Mouse (Mus musculus) heart, embryonic 10.5 days (tissue): ENCODE results near the gene Ccdc8. TPM values are rescaled to one million over a fixed set of nuclear protein-coding genes. Genes with fewer than 3 reads are reported as not detected.

Source experiments
- DNase-seq: peaks from one replicate; pipeline ENCODE4 v3.0.0-alpha.2; 2017; ENCODE audit warnings: low spot score
- H3K27ac ChIP-seq: fragments of 300-500 bp; sonication (generic); 2 replicates; pipeline ENCODE4 v1.5.1; 2016; ENCODE audit warnings: mild to moderate bottlenecking
- H3K27me3 ChIP-seq: fragments of 300-500 bp; sonication (generic); 2 replicates; pipeline ENCODE4 v1.6.1; 2016; ENCODE audit warnings: mild to moderate bottlenecking; ENCODE audit not compliant: poor library complexity, insufficient read depth, severe bottlenecking
- H3K36me3 ChIP-seq: fragments of 300-500 bp; sonication (generic); 2 replicates; pipeline ENCODE4 v1.6.1; 2016; ENCODE audit warnings: mild to moderate bottlenecking, moderate library complexity
- H3K4me1 ChIP-seq: fragments of 300-500 bp; sonication (generic); 2 replicates; pipeline ENCODE4 v1.6.1; 2016; ENCODE audit warnings: mild to moderate bottlenecking
- H3K4me3 ChIP-seq: fragments of 300-500 bp; sonication (generic); 2 replicates; pipeline ENCODE4 v1.5.1; 2016; ENCODE audit warnings: mild to moderate bottlenecking, moderate library complexity
- H3K9me3 ChIP-seq: fragments of 300-500 bp; sonication (generic); 2 replicates; pipeline ENCODE4 v1.6.1; 2016; ENCODE audit warnings: mild to moderate bottlenecking, moderate library complexity
- WGBS: fragments of 180-500 bp; shearing (Covaris S2); methylation state at CpG from one replicate; pipeline ENCODE4 v1.1.7; 2016; 5-methylcytosine and 5-hydroxymethylcytosine counted together
- polyA plus RNA-seq: library from polyadenylated mRNA; unstranded; fragments of >200 nt; fragmentation: Nextera tagmentation; extraction: Ambion mirVana; gene quantifications from 2 replicates; pipeline ENCODE4 v1.2.1, GENCODE M21; 2016

The Ccdc8 gene
- polyA plus RNA-seq: 13.3 and 19.7 TPM in 2 replicates

GRCm38 (mm10) chr7:16992451-16992807 is at the start of gene Ccdc8:
Gene Ccdc8 (plus strand): TSS chr7:16992708.
- Histone ChIP-seq H3K27ac (peak within 1 kb of the TSS; percentile 97), H3K36me3 (peaks cover 29% of the 10 kb centered on the region), H3K4me3 (peak within 1 kb of the TSS; percentile 82), H3K9me3 (0 out of 2 replicates have a peak, but pooled peaks cover 3% of the 10 kb centered on the region), H3K4me1 (peaks cover 61% of the 10 kb centered on the region), H3K27me3 (no peaks in the 10 kb centered on the region)
- 91% methylated on average over 5 of the region's 5 CpGs for WGBS
- DNase-seq: no peak

- Histone ChIP-seq H3K9me3 (no peaks in the 10 kb centered on the region), H3K27me3 (peaks cover 35% of the 10 kb centered on the region), H3K27ac (no peak overlapping the region), H3K36me3 (no peaks in the 10 kb centered on the region), H3K4me3 (no peak overlapping the region), H3K4me1 (peaks cover 46% of the 10 kb centered on the region)
- DNase-seq: no peak
- 69% methylated on average over 4 of the region's 4 CpGs for WGBS
Measured at GRCm38 (mm10) chr7:16942861-16943260, 49.6 kb upstream of the Ccdc8 start.

- peak; percentile 94 for DNase-seq
- Histone ChIP-seq H3K9me3 (no peaks in the 10 kb centered on the region), H3K27me3 (peaks cover 49% of the 10 kb centered on the region), H3K36me3 (no peaks in the 10 kb centered on the region), H3K4me1 (peaks cover 52% of the 10 kb centered on the region), H3K4me3 (peak within 1 kb of the TSS; percentile 71), H3K27ac (peak within 1 kb of the TSS; percentile 83)
- WGBS: 16% methylated on average over 36 of the region's 36 CpGs
Measured at GRCm38 (mm10) chr7:16944061-16944807, 48.3 kb upstream of the Ccdc8 start, which contains the start of gene Pnmal2. Gene Pnmal2 (plus strand): TSS chr7:16944682.

DNA sequence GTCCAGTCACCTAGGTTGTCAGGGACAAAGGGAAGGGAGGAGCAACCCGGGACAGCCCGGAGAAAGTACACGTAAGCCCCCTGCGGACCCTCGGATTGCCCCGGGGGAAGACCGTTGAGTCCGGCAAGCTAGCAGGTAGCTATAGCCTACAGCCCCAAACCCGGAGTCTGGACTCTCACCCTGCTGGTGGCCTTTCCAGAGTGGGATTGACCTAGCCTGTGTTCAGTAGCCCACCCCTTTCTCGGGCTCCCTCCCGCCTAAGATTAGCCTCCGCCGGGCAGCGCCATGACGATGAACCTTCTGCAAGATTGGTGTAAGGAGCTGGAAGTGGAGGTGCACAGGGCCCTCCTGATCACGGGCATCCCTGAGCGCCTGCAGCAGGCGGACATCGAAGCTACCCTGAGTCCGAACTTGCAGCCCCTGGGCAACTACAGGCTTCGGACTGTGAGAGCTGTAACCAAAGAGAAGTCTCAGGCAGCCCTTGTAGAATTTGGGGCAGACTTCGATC is 47.6 kb upstream of the Ccdc8 start:
- Histone ChIP-seq H3K27ac (peak overlapping the region; percentile 83), H3K36me3 (no peaks in the 10 kb centered on the region), H3K27me3 (peaks cover 55% of the 10 kb centered on the region), H3K9me3 (no peaks in the 10 kb centered on the region), H3K4me3 (peak overlapping the region; percentile 71), H3K4me1 (peaks cover 53% of the 10 kb centered on the region)
- under 1% methylated on average over 22 of the region's 22 CpGs for WGBS
- no peak for DNase-seq

GRCm38 (mm10) chr7:16945419-16945818 is 47.1 kb upstream of the Ccdc8 start:
- Histone ChIP-seq H3K36me3 (no peaks in the 10 kb centered on the region), H3K9me3 (no peaks in the 10 kb centered on the region), H3K27ac (no peak overlapping the region), H3K27me3 (peaks cover 56% of the 10 kb centered on the region), H3K4me3 (peak overlapping the region; percentile 71), H3K4me1 (peaks cover 53% of the 10 kb centered on the region)
- 6% methylated on average over 17 of the region's 17 CpGs for WGBS
- no peak for DNase-seq

- 2% methylated on average over 53 of the region's 53 CpGs for WGBS
- Histone ChIP-seq H3K36me3 (no peaks in the 10 kb centered on the region), H3K9me3 (no peaks in the 10 kb centered on the region), H3K4me3 (peak overlapping the region; percentile 58), H3K4me1 (peaks cover 56% of the 10 kb centered on the region), H3K27me3 (peaks cover 56% of the 10 kb centered on the region), H3K27ac (peak overlapping the region; percentile 65; the same call in 1 of the 2 replicates)
- no peak for DNase-seq
Measured at GRCm38 (mm10) chr7:16946441-16947348, 45.8 kb upstream of the Ccdc8 start.

DNA sequence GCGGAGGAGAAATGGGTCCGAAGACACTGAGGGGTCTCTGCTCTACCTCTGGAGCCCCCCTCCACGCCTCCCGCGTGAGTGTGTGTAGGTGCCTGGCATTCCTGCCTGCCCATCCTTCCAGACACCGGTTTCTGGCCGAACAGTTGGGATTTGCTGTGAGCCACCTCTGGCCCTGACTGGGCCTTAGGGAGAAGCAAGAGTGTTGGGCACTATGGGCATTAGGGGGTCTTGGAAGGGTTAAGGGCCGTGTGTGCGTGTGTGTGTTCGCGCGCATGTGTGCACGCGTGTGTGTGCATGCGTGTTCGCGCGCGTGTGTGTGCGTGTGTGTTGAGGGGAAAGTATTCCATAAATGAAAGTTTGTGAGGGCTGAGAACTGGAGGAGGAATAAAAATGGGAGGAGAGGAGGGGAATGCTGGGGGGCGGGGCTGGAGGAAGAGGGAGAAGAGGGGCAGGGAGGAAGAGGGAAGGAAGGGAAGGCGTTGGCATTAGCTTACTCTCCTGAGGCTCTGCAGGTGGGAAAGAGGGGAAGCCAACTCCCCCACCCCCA is 45.1 kb upstream of the Ccdc8 start:
- DNase-seq: no peak

DNA sequence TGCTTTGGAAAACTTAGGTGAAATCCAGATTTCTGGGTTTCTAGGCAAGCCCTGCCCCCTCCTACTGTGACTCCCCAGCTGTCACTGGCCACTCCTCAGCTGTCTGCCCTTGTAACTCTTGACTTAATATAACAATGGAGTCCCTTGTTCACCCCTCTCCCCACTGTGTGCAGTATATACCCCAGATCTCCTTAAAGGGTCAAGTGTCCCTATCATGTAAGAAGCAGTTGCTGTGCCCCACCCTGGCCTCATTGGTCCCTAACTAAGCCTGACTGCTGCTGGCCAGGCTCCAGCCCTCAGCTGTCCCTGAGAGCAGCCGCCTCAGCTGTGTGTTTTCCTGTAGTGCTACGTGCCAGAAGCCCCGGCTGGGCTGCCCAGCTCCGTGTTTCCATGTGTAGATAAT is 44.5 kb upstream of the Ccdc8 start:
- 8% methylated on average over 4 of the region's 4 CpGs for WGBS
- Histone ChIP-seq H3K27me3 (peaks cover 56% of the 10 kb centered on the region), H3K9me3 (no peaks in the 10 kb centered on the region), H3K4me3 (peak overlapping the region; percentile 58), H3K36me3 (no peaks in the 10 kb centered on the region), H3K4me1 (peaks cover 56% of the 10 kb centered on the region), H3K27ac (no peak overlapping the region)
- no peak for DNase-seq

More for the DNA sequence above, 45.1 kb upstream of the Ccdc8 start:
- 19% methylated on average over 21 of the region's 22 CpGs for WGBS
- H3K4me3 ChIP-seq: peak overlapping the region; percentile 58
- 0 out of 2 replicates have a peak overlapping the region, but pooled peaks have one; percentile 65 for H3K27ac ChIP-seq
- H3K27me3 ChIP-seq: peaks cover 56% of the 10 kb centered on the region
- H3K4me1 ChIP-seq: peaks cover 56% of the 10 kb centered on the region
- no peaks in the 10 kb centered on the region for H3K9me3 ChIP-seq
- no peaks in the 10 kb centered on the region for H3K36me3 ChIP-seq

DNA sequence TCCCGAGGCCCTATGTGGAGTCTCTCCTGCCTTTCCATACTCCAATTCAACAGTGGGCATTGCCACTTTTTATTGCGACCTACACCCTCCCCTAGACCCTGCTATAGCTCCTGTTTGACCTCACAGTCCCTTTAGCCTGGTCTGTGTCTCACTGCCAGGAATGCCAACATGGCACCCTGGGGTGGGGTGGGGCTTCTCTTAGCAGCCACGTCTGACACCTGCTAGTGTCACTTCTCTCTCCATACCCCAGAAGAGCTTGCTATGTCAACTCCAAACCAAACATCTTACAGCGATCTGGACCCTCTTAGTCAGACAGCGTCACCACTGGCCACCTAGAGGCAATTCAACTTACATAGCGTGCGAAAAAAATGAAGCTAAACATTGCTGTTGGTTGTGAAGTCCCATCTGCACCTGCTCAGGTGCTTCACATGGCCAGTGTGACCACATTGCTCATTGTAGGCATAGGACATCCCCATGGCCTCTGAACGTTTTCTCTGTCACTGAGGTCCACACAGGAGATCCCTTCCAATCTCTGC is 43.5 kb upstream of the Ccdc8 start:
- Histone ChIP-seq H3K4me3 (no peak overlapping the region), H3K27ac (no peak overlapping the region), H3K9me3 (no peaks in the 10 kb centered on the region), H3K36me3 (no peaks in the 10 kb centered on the region), H3K27me3 (peaks cover 56% of the 10 kb centered on the region), H3K4me1 (peaks cover 55% of the 10 kb centered on the region)
- 49% methylated on average over 8 of the region's 8 CpGs for WGBS
- DNase-seq: no peak

GRCm38 (mm10) chr7:16949908-16950841 is 42.3 kb upstream of the Ccdc8 start:
- H3K9me3 ChIP-seq: no peaks in the 10 kb centered on the region
- peak overlapping the region; percentile 56 for H3K27ac ChIP-seq
- H3K27me3 ChIP-seq: peaks cover 47% of the 10 kb centered on the region
- peaks cover 44% of the 10 kb centered on the region for H3K4me1 ChIP-seq
- peak; percentile 91 for DNase-seq
- H3K4me3 ChIP-seq: peak overlapping the region; percentile 49
- no peaks in the 10 kb centered on the region for H3K36me3 ChIP-seq
- 12% methylated on average over 29 of the region's 29 CpGs for WGBS

DNA sequence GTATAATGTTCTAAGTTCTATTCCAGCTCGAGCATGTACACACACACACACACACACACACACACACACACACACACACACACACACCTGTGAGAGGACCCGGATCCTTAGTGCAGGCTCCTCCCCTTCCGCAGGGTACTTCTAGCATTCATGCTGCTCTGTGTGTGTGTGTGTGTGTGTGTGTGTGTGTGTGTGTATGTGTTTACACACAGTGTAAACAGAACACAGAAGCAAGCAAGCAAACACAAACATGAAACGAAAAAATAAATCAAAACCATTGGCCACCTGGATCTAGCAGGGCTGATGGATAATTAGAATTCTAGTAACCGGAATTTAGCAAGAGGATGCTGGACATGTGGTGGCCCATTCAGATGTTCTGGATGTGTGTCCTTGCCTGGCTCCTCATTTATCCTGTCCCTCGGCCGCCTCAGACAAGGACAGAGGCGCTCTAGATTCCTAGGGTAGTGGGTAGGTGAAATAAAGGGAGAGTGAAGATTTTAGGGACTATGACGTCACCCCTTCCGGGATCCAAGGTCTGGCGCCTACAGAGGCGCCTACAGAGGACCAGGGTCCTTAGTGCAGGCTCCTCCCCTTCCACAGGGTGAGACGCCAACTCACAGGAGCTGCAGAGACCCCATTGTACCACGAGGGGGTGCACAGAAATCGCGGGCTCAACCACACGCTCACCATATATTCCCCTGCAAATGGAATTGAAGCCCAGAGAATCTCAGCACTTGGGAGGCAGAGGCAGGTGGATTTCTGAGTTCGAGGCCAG is 41.5 kb upstream of the Ccdc8 start:
- peaks cover 38% of the 10 kb centered on the region for H3K27me3 ChIP-seq
- peak; percentile 93 for DNase-seq

More for the DNA sequence above, 41.5 kb upstream of the Ccdc8 start:
- Histone ChIP-seq H3K4me1 (peaks cover 35% of the 10 kb centered on the region), H3K4me3 (no peak overlapping the region), H3K27ac (no peak overlapping the region), H3K9me3 (no peaks in the 10 kb centered on the region), H3K36me3 (no peaks in the 10 kb centered on the region)
- WGBS: 28% methylated on average over 18 of the region's 18 CpGs
